Mouse (Mus musculus) heart, adult 2 months (tissue): Measurements from ENCODE around the gene Crk. TPM values are rescaled to one million over a fixed set of nuclear protein-coding genes. Genes with fewer than 3 reads are reported as not detected.

Experiments
- DNase-seq, 2 experiments: peaks; one replicate each; pipeline ENCODE4 v3.0.0; 2021
- H3K27ac ChIP-seq: fragments of 200-600 bp; 2 replicates; pipeline ENCODE4 v1.8.1; 2022
- H3K27me3 ChIP-seq: fragments of 200-500 bp; 2 replicates; pipeline ENCODE4 v1.6.1; 2012; ENCODE audit warnings: mild to moderate bottlenecking, low read length, inconsistent platforms, mixed read lengths; ENCODE audit not compliant: control insufficient read depth, insufficient read depth
- H3K36me3 ChIP-seq: fragments of 200-500 bp; 2 replicates; pipeline ENCODE4 v1.6.1; 2012; ENCODE audit warnings: low read length, inconsistent platforms; ENCODE audit not compliant: control insufficient read depth, insufficient read depth
- H3K4me1 ChIP-seq: fragments of 200-500 bp; 2 replicates; pipeline ENCODE4 v1.6.1; 2011; ENCODE audit warnings: low read length; ENCODE audit not compliant: control insufficient read depth, insufficient read depth
- H3K4me3 ChIP-seq: fragments of 200-600 bp; 2 replicates; pipeline ENCODE4 v1.8.1; 2022
- H3K79me2 ChIP-seq: fragments of 200-500 bp; replicated peaks from 2 replicates; pipeline ENCODE4 v1.6.1; 2012; ENCODE audit warnings: mild to moderate bottlenecking, inconsistent platforms, low read length, moderate library complexity, mixed read lengths; ENCODE audit not compliant: control insufficient read depth, insufficient read depth
- H3K9ac ChIP-seq: fragments of 200-500 bp; 2 replicates; pipeline ENCODE4 v1.6.1; 2012; ENCODE audit warnings: low read depth, mild to moderate bottlenecking, control low read depth, inconsistent platforms, low read length, mixed read lengths
- CTCF ChIP-seq: fragments of 200-600 bp; IDR thresholded peaks from 2 replicates; pipeline ENCODE4 v1.8.1; 2022; ENCODE audit warnings: antibody characterized with exemption, mild to moderate bottlenecking, moderate library complexity
- EP300 ChIP-seq: fragments of 200-500 bp; IDR thresholded peaks from 2 replicates; pipeline ENCODE4 v1.6.1; 2011; ENCODE audit warnings: low read depth, low read length, control low read depth; ENCODE audit not compliant: insufficient read depth
- POLR2A ChIP-seq: fragments of 200-500 bp; IDR thresholded peaks from 2 replicates; pipeline ENCODE4 v1.6.1; 2011; ENCODE audit warnings: mild to moderate bottlenecking, low read depth, low read length, control low read depth; ENCODE audit not compliant: insufficient read depth
- WGBS: fragments of 180-500 bp; shearing (Covaris S2); methylation state at CpG from one replicate; pipeline ENCODE4 v1.1.7; 2018; 5-methylcytosine and 5-hydroxymethylcytosine counted together
- intact Hi-C: fragments of 180-260 bp; cut with DNase I; formaldehyde crosslinking; loops from one replicate; pipeline ENCODE4 v1.15.1; 2025
- polyA plus RNA-seq: library from polyadenylated mRNA; depleted of rRNA; stranded (reverse); fragments of >200 nt; gene quantifications from 2 replicates; pipeline ENCODE4 v1.2.3, GENCODE M21; 2012
- total RNA-seq, 2 experiments: library from RNA; stranded (reverse); gene quantifications; 2 replicates each; pipeline ENCODE4 v1.2.3; 2021

Gene Crk
- total and polyA plus RNA-seq, 3 experiments, result 27.6 to 90.3 (median 82.9) TPM

- DNase-seq, result no peak
- Histone ChIP-seq H3K27me3 (no peaks in the 10 kb centered on the region), H3K4me1 (peaks cover 19% of the 10 kb centered on the region), H3K79me2 (no peaks in the 10 kb centered on the region), H3K27ac (no peak overlapping the region), H3K36me3 (peaks cover 2% of the 10 kb centered on the region; the same call in 1 of the 2 replicates), H3K4me3 (no peak overlapping the region), H3K9ac (no peak overlapping the region)
- intact Hi-C loops, result loop anchor here (2.0 kb wide), 1 partner anchor 21 kb away; the partner anchor contains the start of gene Crk
- TF ChIP-seq CTCF, result no peak
- no peak for TF ChIP-seq POLR2A
- TF ChIP-seq EP300, result no peak
Observed at GRCm38 (mm10) chr11:75657841-75658240, 21.2 kb upstream of the Crk start.

- H3K4me1 ChIP-seq, result peaks cover 19% of the 10 kb centered on the region
- H3K27me3 ChIP-seq, result no peaks in the 10 kb centered on the region
- DNase-seq, result no peak
- peaks cover 2% of the 10 kb centered on the region; the same call in 1 of the 2 replicates for H3K36me3 ChIP-seq
- no peaks in the 10 kb centered on the region for H3K79me2 ChIP-seq
- H3K27ac ChIP-seq, result no peak overlapping the region
- H3K9ac ChIP-seq, result no peak overlapping the region
- intact Hi-C loops, result no loop called here
- H3K4me3 ChIP-seq, result no peak overlapping the region
- no peak for TF ChIP-seq POLR2A
- no peak for TF ChIP-seq CTCF
- no peak for TF ChIP-seq EP300
- 93% methylated on average over 13 of the region's 13 CpGs for WGBS
Observed at GRCm38 (mm10) chr11:75658311-75658710, 20.7 kb upstream of the Crk start.

- Histone ChIP-seq H3K27me3 (no peaks in the 10 kb centered on the region), H3K27ac (no peak overlapping the region), H3K4me3 (no peak overlapping the region), H3K79me2 (no peaks in the 10 kb centered on the region), H3K36me3 (peaks cover 2% of the 10 kb centered on the region; the same call in 1 of the 2 replicates), H3K4me1 (peaks cover 15% of the 10 kb centered on the region), H3K9ac (no peak overlapping the region)
- no peak for TF ChIP-seq EP300
- TF ChIP-seq CTCF, result no peak
- TF ChIP-seq POLR2A, result no peak
- peak in 1 of 2 experiments; percentile 39 for DNase-seq
- intact Hi-C loops, result no loop called here
- 55% methylated on average over 14 of the region's 14 CpGs for WGBS
Observed at GRCm38 (mm10) chr11:75658996-75659750, 19.9 kb upstream of the Crk start.

- DNase-seq, result no peak
- Histone ChIP-seq H3K9ac (no peak overlapping the region), H3K27ac (no peak overlapping the region), H3K4me3 (no peak overlapping the region), H3K79me2 (no peaks in the 10 kb centered on the region), H3K4me1 (peaks cover 11% of the 10 kb centered on the region), H3K27me3 (no peaks in the 10 kb centered on the region), H3K36me3 (peaks cover 2% of the 10 kb centered on the region; the same call in 1 of the 2 replicates)
- 82% methylated on average over 12 of the region's 12 CpGs for WGBS
- TF ChIP-seq EP300, result no peak
- TF ChIP-seq CTCF, result no peak
- TF ChIP-seq POLR2A, result no peak
- intact Hi-C loops, result no loop called here
Observed at GRCm38 (mm10) chr11:75660081-75660590, 18.9 kb upstream of the Crk start.

DNA sequence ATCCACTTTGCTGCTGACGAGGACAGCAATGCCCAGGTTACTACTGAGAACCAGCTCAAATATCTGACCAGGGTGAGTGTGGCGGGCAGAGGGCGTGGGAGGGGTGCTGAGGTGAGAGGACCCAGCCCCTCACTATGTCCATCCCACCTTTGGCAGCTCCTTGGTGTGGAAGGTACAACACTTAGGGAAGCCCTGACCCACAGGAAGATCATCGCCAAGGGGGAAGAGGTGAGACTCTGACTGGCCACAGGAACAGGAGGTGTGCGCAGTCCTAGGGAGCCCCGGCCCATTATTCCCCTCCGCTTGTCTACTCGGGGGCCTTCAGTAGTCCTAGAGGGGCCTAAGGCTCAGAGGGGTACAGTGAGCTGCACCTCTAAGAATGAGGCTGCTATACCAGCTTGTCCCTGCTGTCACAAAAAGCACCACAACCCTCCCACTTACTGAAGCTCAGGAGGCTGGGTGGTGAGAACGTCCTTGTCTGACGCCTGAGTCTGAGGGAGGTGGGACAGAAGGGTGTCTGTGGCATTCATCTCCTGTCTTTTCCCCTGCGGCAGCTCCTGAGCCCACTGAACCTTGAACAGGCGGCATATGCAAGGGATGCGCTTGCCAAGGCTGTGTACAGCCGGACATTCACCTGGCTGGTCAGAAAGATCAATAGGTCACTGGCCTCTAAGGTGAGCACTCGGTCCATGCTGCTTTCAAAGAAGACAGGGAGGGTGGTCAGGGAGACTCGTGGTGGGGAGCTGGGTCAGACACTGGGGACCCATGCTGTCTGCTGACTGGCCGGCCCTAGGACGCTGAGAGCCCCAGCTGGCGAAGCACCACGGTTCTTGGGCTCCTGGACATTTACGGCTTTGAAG lies 17.9 kb upstream of the Crk start:
- Histone ChIP-seq H3K9ac (no peak overlapping the region), H3K27me3 (no peaks in the 10 kb centered on the region), H3K27ac (no peak overlapping the region), H3K4me3 (no peak overlapping the region), H3K79me2 (no peaks in the 10 kb centered on the region), H3K36me3 (peaks cover 2% of the 10 kb centered on the region; the same call in 1 of the 2 replicates), H3K4me1 (peaks cover 8% of the 10 kb centered on the region)
- 89% methylated on average over 21 of the region's 21 CpGs for WGBS
- intact Hi-C loops, result no loop called here
- DNase-seq, result no peak
- TF ChIP-seq POLR2A, result no peak
- no peak for TF ChIP-seq CTCF
- no peak for TF ChIP-seq EP300
